Mouse (Mus musculus): ENCODE results near the gene Atad1. TPM values are rescaled to one million over a fixed set of nuclear protein-coding genes. Genes with fewer than 3 reads are reported as not detected.

Atad1 gene
- polyA plus RNA-seq, 1 experiment from 2014 or later, result 52.2 TPM

DNA sequence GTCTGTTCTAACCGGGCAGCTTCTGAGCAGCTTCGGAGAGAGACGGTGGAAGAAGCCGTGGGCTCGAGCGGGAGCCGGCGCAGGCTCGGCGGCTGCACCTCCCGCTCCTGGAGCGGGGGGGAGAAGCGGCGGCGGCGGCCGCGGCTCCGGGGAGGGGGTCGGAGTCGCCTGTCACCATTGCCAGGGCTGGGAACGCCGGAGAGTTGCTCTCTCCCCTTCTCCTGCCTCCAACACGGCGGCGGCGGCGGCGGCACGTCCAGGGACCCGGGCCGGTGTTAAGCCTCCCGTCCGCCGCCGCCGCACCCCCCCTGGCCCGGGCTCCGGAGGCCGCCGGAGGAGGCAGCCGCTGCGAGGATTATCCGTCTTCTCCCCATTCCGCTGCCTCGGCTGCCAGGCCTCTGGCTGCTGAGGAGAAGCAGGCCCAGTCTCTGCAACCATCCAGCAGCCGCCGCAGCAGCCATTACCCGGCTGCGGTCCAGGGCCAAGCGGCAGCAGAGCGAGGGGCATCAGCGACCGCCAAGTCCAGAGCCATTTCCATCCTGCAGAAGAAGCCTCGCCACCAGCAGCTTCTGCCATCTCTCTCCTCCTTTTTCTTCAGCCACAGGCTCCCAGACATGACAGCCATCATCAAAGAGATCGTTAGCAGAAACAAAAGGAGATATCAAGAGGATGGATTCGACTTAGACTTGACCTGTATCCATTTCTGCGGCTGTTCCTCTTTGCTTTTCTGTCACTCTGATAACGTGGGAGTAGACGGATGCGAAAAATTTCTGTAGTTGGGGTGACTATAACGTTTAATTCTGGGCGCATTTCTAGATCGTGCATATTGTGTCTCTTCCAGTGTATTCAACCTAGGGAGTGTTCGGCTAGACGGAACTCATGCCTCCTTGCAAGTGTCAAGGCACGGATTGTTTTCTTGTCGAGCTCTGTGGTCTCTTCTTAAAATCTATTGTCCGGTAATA is 18.5 kb upstream of the Atad1 start:
- H3K36me3 ChIP-seq, result no peaks in the 10 kb centered on the region; the same call in 1 of the 2 replicates
- H3K4me1 ChIP-seq, result peaks cover 37% of the 10 kb centered on the region
- peak overlapping the region; percentile 99 for H3K4me3 ChIP-seq
- peaks cover 16% of the 10 kb centered on the region for H3K27me3 ChIP-seq (replicated peaks)
- H3K9me3 ChIP-seq, result no peaks in the 10 kb centered on the region
- peak overlapping the region; percentile 100 for H3K27ac ChIP-seq (replicated peaks)
- WGBS, result under 1% methylated on average over 51 of the region's 69 CpGs
- peak overlapping the region; percentile 99 for H3K9ac ChIP-seq
- ATAC-seq (ENCODE audit: extremely low read depth, insufficient number of reproducible peaks, low FRiP score, low TSS enrichment), result 0 out of 2 replicates have a peak, but pooled peaks have one; percentile 0
- peak overlapping the region; percentile 96 for H3K4me2 ChIP-seq

DNA sequence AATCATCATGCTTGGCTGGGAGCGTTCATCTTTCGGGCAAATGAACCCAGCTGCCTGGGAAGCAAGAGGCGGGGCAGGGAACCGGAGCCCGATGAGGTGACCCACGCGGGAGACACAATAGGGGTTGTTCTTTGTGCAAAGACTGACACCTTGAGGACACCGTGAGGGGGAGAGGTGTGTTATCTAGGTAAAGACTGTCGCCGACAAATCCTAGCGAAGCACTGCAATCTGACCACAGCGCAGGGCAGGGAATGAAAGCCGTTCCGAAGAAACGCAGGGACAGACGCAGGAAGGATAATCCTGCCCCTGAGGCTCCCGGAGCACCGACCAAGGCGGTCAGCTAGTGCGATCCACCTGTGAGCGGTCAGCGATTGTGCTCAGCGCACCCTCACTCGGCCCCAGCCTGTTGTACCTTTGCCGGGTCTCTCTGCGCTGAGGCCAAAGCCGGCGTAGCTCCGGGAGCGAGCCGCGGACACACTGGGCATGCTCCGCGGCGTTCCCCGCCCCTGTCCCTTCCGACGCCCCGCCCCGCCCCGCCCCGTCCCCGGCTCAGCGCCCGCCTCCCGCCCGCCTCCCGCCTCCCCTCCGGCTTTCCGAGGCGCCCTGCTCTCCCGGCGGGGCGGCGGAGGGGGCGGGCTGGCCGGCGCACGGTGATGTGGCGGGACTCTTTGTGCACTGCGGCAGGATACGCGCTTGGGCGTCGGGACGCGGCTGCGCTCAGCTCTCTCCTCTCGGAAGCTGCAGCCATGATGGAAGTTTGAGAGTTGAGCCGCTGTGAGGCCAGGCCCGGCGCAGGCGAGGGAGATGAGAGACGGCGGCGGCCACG is 17.5 kb upstream of the Atad1 start, which contains the start of gene Pten:
Gene Pten (plus strand): TSS at position 598 of the 826 bp plus-strand sequence.
- under 1% methylated on average over 61 of the region's 77 CpGs for WGBS
- Histone ChIP-seq H3K9ac (peak within 1 kb of the TSS; percentile 99), H3K9me3 (no peaks in the 10 kb centered on the region), H3K36me3 (no peaks in the 10 kb centered on the region; the same call in 1 of the 2 replicates), H3K4me2 (peak within 1 kb of the TSS; percentile 96), H3K4me1 (peaks cover 33% of the 10 kb centered on the region), H3K4me3 (peak within 1 kb of the TSS; percentile 99), H3K27me3 (replicated peaks) (peaks cover 16% of the 10 kb centered on the region), H3K27ac (replicated peaks) (peak within 1 kb of the TSS; percentile 100)
- peak; percentile 88 for ATAC-seq (ENCODE audit: extremely low read depth, insufficient number of reproducible peaks, low FRiP score, low TSS enrichment)

DNA sequence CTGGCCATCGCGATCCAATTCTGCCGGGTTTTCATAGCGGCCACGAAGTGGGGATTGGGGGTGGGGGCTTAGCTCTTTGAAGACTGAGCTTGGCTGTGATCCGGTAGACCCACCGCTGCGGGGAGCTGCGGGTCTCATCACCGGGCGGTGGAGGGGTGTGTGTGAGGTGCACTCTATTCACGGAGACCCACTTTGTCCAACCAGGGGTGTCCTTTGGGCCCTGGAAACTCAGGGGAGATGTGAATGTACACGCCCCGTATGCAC is 17.0 kb upstream of the Atad1 start:
- H3K36me3 ChIP-seq, result no peaks in the 10 kb centered on the region; the same call in 1 of the 2 replicates
- WGBS, result 0% methylated on average over 14 of the region's 14 CpGs
- H3K27ac ChIP-seq (replicated peaks), result peak overlapping the region; percentile 98
- peaks cover 33% of the 10 kb centered on the region for H3K4me1 ChIP-seq
- ATAC-seq (ENCODE audit: extremely low read depth, insufficient number of reproducible peaks, low FRiP score, low TSS enrichment), result peak; percentile 14; the same call in 1 of the 2 replicates
- H3K27me3 ChIP-seq (replicated peaks), result peaks cover 16% of the 10 kb centered on the region
- H3K9me3 ChIP-seq, result no peaks in the 10 kb centered on the region
- H3K9ac ChIP-seq, result peak overlapping the region; percentile 89
- H3K4me3 ChIP-seq, result peak overlapping the region; percentile 99
- H3K4me2 ChIP-seq, result peak overlapping the region; percentile 96

DNA sequence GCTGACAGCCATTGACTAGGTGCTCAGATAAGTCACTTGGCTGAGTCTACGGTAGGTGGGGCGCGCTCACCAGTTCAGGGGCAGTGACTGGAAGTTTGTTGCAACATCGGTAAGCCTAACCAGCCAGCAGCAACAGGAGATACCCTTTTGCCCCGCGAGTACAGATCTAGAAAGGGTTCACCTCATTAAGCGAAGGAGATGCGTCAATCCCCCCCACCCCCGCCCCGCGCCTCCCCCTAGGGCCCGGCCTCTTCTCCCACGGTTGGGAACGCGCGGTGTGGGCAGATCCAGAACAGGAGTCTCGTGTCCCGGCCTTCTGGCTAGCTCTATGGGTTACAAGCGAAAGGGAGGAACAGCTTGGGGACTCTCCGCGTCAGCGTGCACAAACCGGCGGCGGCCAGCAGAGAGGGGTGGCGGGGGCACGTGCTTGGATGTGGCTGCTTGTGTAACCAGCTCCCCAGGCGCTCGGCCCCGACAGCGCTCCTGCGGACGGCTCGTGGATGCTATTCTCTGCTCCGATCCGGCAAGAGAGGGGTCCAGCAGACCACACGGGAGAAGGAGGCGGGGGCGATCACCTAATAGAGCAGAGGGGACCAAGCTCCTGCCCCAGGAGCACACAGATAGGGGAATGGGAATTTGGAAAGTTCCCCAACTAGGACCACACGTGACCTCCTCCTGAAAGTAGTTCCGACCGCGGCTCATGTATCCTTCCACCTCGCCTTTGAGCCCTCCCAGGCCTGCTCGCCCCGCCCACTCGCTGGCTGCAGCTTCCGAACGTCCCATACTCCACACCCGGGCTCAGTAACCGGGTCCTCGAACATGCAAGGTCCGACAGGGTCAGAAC is 16.4 kb upstream of the Atad1 start:
- Histone ChIP-seq H3K4me2 (peak overlapping the region; percentile 96), H3K27me3 (replicated peaks) (peaks cover 16% of the 10 kb centered on the region), H3K9ac (peak overlapping the region; percentile 89), H3K4me3 (peak overlapping the region; percentile 99), H3K36me3 (no peaks in the 10 kb centered on the region), H3K9me3 (no peaks in the 10 kb centered on the region), H3K4me1 (peaks cover 31% of the 10 kb centered on the region), H3K27ac (replicated peaks) (peak overlapping the region; percentile 98)
- under 1% methylated on average over 53 of the region's 53 CpGs for WGBS
- ATAC-seq (ENCODE audit: extremely low read depth, insufficient number of reproducible peaks, low FRiP score, low TSS enrichment), result peak; percentile 72

DNA sequence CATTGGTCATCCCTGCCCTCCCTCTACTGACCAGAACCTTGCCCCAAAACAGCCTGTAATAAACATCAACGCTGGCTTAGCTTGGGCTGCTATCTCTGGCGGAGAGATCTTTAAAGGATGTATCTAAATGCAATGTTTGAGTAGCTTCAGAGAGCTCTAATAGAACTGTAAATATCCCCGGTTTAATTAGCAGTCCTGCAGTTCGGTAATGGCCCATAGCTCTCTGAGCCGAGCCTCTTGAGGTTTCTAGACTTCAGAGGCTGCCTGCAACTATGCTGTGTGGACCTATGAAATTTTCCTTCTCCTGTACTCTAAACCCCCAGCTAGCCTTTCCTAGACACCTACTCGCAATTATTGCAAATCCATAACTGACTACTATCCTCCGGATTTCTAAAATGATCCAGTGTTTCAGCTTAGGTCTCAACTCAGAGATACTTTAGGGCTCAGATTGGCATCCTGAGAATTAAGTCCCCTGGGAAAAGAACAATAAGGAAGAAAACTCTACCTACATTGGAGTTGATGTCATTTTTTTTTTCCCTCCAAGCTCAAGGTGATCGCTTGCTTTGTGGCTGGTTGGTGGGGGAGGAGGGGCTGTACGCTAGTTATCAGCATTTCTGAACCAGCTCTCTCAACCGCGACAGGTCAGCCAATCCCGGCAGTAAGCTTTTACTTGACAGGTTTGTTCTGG is 15.7 kb upstream of the Atad1 start:
- Histone ChIP-seq H3K9ac (peak overlapping the region; percentile 89), H3K27me3 (replicated peaks) (peaks cover 16% of the 10 kb centered on the region), H3K9me3 (no peaks in the 10 kb centered on the region), H3K4me3 (peak overlapping the region; percentile 99), H3K4me2 (peak overlapping the region; percentile 96), H3K27ac (replicated peaks) (peak overlapping the region; percentile 98), H3K4me1 (peaks cover 24% of the 10 kb centered on the region), H3K36me3 (no peaks in the 10 kb centered on the region)
- WGBS, result 6% methylated on average over 12 of the region's 12 CpGs
- ATAC-seq (ENCODE audit: extremely low read depth, insufficient number of reproducible peaks, low FRiP score, low TSS enrichment), result no peak

DNA sequence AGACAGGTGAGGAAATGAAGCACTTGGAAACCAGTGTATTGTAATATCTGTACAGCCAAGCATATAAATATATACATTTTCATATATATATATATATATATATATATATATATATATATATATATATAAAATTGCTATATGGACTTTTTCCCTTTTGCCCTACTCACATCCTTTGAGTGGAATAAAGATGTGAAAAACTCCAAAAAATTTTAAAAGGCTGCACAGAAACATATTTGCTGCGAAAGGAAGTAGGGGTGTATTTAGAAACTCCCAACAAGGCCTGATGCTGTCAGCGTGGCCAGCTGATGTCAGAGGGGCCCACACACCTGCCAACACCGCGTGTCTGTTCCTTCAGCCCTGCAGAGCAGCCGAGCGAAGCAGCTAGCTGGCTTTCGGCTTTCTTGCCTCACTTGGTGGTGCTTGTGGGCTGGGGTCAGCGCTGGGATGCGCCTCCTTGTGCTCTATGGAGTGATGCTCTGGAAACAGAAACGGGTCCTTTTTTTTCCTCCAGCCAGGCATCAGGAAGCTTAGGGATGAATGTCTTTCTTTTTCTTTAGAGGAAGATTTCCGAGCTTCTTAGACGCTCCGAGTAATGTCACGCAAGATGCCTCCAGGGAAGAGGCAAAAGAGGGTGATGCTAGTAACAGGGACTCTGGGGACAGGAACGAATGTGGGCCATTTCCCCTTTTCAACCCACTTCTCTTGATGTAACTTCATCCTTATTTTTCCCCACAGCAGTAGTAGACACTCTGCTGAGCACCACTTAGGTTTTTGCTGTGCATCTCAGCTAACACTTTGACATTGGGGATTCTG is 14.8 kb upstream of the Atad1 start:
- peaks cover 17% of the 10 kb centered on the region for H3K4me1 ChIP-seq
- H3K36me3 ChIP-seq, result no peaks in the 10 kb centered on the region
- ATAC-seq (ENCODE audit: extremely low read depth, insufficient number of reproducible peaks, low FRiP score, low TSS enrichment), result no peak
- peak overlapping the region; percentile 96 for H3K4me2 ChIP-seq
- no peak overlapping the region for H3K9ac ChIP-seq
- WGBS, result 31% methylated on average over 15 of the region's 15 CpGs
- H3K4me3 ChIP-seq, result 0 out of 2 replicates have a peak overlapping the region, but pooled peaks have one; percentile 99
- no peaks in the 10 kb centered on the region for H3K9me3 ChIP-seq
- H3K27ac ChIP-seq (replicated peaks), result no peak overlapping the region
- H3K27me3 ChIP-seq (replicated peaks), result peaks cover 16% of the 10 kb centered on the region

DNA sequence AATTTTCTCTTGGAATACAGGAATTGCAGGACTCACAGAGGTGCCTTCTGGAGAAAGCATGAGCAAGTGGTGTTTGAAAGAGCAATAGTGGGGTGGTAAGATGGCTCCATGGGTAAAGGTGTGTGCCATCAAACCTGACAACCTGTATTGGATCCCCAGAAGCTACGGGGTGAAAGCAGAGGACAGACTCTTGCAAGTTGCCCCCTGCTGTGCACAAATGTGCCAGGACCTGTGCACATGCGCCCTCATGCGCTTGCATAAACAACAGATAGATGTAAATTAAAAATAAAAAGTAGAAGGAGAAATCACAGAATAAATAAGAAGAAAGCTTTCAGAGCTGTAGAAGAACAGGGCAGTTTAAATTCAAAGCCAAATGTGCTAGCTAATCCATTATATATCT is 13.8 kb upstream of the Atad1 start:
- Histone ChIP-seq H3K4me3 (no peak overlapping the region), H3K27ac (replicated peaks) (no peak overlapping the region), H3K9ac (no peak overlapping the region), H3K27me3 (replicated peaks) (peaks cover 16% of the 10 kb centered on the region), H3K4me2 (no peak overlapping the region), H3K4me1 (peaks cover 12% of the 10 kb centered on the region; the same call in 1 of the 2 replicates), H3K36me3 (no peaks in the 10 kb centered on the region), H3K9me3 (no peaks in the 10 kb centered on the region)
- 79% methylated on average over 3 of the region's 3 CpGs for WGBS
- no peak for ATAC-seq (ENCODE audit: extremely low read depth, insufficient number of reproducible peaks, low FRiP score, low TSS enrichment)

DNA sequence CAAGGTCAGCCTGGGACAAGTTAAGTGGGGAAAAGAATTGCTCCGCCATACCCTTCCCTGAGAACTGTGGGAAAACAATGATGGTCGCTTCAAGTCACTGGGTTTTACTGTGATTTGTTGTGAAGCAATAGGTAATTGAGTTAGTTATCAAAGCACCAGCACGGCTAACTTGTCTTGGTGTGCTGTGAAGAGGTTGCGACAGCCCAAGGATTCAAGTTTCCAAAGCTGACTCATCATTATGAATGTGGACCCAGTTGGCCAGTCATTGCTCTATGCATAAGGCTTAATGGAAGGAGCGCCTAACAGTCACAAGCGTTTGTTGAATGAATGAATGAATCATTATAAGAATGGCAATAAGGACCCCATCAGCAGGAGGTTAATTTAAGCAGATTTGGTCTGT is 12.8 kb upstream of the Atad1 start:
- peaks cover 12% of the 10 kb centered on the region; the same call in 1 of the 2 replicates for H3K4me1 ChIP-seq
- H3K9ac ChIP-seq, result no peak overlapping the region
- H3K4me3 ChIP-seq, result no peak overlapping the region
- no peaks in the 10 kb centered on the region for H3K9me3 ChIP-seq
- WGBS, result 87% methylated on average over 6 of the region's 6 CpGs
- no peak overlapping the region for H3K4me2 ChIP-seq
- peaks cover 16% of the 10 kb centered on the region for H3K27me3 ChIP-seq (replicated peaks)
- H3K36me3 ChIP-seq, result no peaks in the 10 kb centered on the region
- no peak for ATAC-seq (ENCODE audit: extremely low read depth, insufficient number of reproducible peaks, low FRiP score, low TSS enrichment)
- H3K27ac ChIP-seq (replicated peaks), result no peak overlapping the region

DNA sequence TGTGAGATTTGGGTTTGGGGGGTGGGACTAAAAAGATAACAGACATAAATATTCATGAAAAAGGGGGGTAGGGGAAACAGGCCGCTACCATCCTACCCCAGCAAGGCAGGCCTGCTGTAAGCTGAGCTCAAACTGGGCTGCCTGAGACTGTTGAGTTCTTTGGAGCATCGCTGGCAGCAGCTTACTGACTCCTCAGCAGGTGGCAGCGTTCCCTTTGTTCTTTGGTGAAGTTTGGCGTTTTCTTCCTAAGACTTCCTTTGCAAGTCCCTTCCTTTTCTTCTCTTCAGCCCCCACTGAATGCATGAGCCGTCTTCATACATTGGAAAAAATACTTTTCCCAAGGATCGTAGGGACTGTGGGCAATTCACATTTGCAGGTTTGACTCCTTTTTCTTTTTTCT is 9.8 kb upstream of the Atad1 start:
- 0 out of 2 replicates have a peak, but pooled peaks cover under 1% of the 10 kb centered on the region for H3K4me1 ChIP-seq
- no peak overlapping the region for H3K4me3 ChIP-seq
- WGBS, result 25% methylated on average over 6 of the region's 6 CpGs
- no peaks in the 10 kb centered on the region for H3K9me3 ChIP-seq
- no peak for ATAC-seq (ENCODE audit: extremely low read depth, insufficient number of reproducible peaks, low FRiP score, low TSS enrichment)
- no peak overlapping the region for H3K27ac ChIP-seq (replicated peaks)
- no peak overlapping the region for H3K9ac ChIP-seq
- H3K27me3 ChIP-seq (replicated peaks), result peaks cover 10% of the 10 kb centered on the region
- H3K4me2 ChIP-seq, result no peak overlapping the region
- H3K36me3 ChIP-seq, result no peaks in the 10 kb centered on the region

Data from heart, embryonic 13.5 days (tissue).